Mouse (Mus musculus) ES-E14 (cell line): Measurements from ENCODE around the gene Tatdn2. TPM values are rescaled to one million over a fixed set of nuclear protein-coding genes. Genes with fewer than 3 reads are reported as not detected.

Experiments
- DNase-seq: peaks from one replicate; pipeline ENCODE4 v3.0.0-alpha.2; 2013; ENCODE audit warnings: low read depth, low spot score
- H3K27ac ChIP-seq: 2 replicates; pipeline ENCODE4 v1.5.1; 2012; ENCODE audit warnings: low read depth, mild to moderate bottlenecking, low read length, moderate library complexity, mixed read lengths; ENCODE audit not compliant: poor library complexity, insufficient read depth, severe bottlenecking
- H3K36me3 ChIP-seq: 2 replicates; pipeline ENCODE4 v1.6.1; 2012; ENCODE audit warnings: mild to moderate bottlenecking, low read length, moderate library complexity, mixed read lengths; ENCODE audit not compliant: control insufficient read depth, poor library complexity, insufficient read depth, severe bottlenecking
- H3K4me1 ChIP-seq, 2 experiments: fragments of 150-350 bp in 1 of 2; sonication (generic) in 1 of 2; 2 replicates each; pipeline ENCODE4 v1.6.1; 2012; ENCODE audit warnings: low read length in 2 of 2, mild to moderate bottlenecking in 1 of 2, mixed read lengths in 1 of 2; ENCODE audit not compliant: control insufficient read depth in 2 of 2, insufficient read depth in 2 of 2, poor library complexity in 1 of 2
- H3K4me3 ChIP-seq, 2 experiments: fragments of 150-350 bp in 1 of 2; sonication (generic) in 1 of 2; 2 replicates each; pipeline ENCODE4 v1.5.1; 2012; ENCODE audit warnings: low read length in 2 of 2, low read depth in 1 of 2, mild to moderate bottlenecking in 1 of 2, mixed read lengths in 1 of 2; ENCODE audit not compliant: insufficient read depth in 1 of 2, poor library complexity in 1 of 2, severe bottlenecking in 1 of 2
- H3K9ac ChIP-seq: 2 replicates; pipeline ENCODE4 v1.6.1; 2012; ENCODE audit warnings: low read depth, mild to moderate bottlenecking, low read length, mixed read lengths; ENCODE audit not compliant: poor library complexity, insufficient read depth, severe bottlenecking
- H3K9me3 ChIP-seq: fragments of 150-350 bp; sonication (generic); 2 replicates; pipeline ENCODE4 v1.6.1; 2012; ENCODE audit warnings: low read depth, mild to moderate bottlenecking, low read length; ENCODE audit not compliant: control insufficient read depth, insufficient read depth
- CHD2 ChIP-seq: IDR thresholded peaks from 2 replicates; pipeline ENCODE4 v1.6.1; 2014; ENCODE audit warnings: mild to moderate bottlenecking, low read depth, low read length, inconsistent platforms
- HCFC1 ChIP-seq: IDR thresholded peaks from 2 replicates; pipeline ENCODE4 v1.6.1; 2012; ENCODE audit warnings: low read length, inconsistent platforms, borderline replicate concordance; ENCODE audit not compliant: insufficient read depth
- MAFK ChIP-seq: IDR thresholded peaks from 2 replicates; pipeline ENCODE4 v1.6.1; 2014; ENCODE audit warnings: mild to moderate bottlenecking, low read depth, low read length, inconsistent platforms; ENCODE audit not compliant: insufficient read depth
- ZC3H11A ChIP-seq: IDR thresholded peaks from 2 replicates; pipeline ENCODE4 v1.6.1; 2012; ENCODE audit warnings: low read depth, mild to moderate bottlenecking, inconsistent platforms, low read length, borderline replicate concordance
- ZNF384 ChIP-seq: IDR thresholded peaks from 2 replicates; pipeline ENCODE4 v1.6.1; 2012; ENCODE audit warnings: low read depth, low read length, inconsistent platforms
- in situ Hi-C, 2 experiments: fragments of 600-800 bp; cut with MboI; formaldehyde crosslinking; loops; one replicate each; pipeline ENCODE4 v1.15.1; 2025; ENCODE audit warnings: low sequenced_read_pairs in 2 of 2, inconsistent platforms in 1 of 2; ENCODE audit not compliant: unreplicated experiment in 2 of 2
- total RNA-seq: library from RNA; depleted of rRNA; stranded (reverse); fragments of 300-350 nt; gene quantifications from 2 replicates; pipeline ENCODE4 v1.2.3, GENCODE M21; 2012

Tatdn2 gene
- total RNA-seq, 1 experiment: 70.6 TPM

- H3K9ac ChIP-seq: no peak overlapping the region
- no peak overlapping the region for H3K4me3 ChIP-seq
- in situ Hi-C loops: no loop called here
- TF ChIP-seq ZNF384 (no peak), CHD2 (no peak), ZC3H11A (no peak), MAFK (no peak), HCFC1 (no peak)
- no peaks in the 10 kb centered on the region for H3K9me3 ChIP-seq
- H3K36me3 ChIP-seq: no peaks in the 10 kb centered on the region
- DNase-seq: no peak
- peaks cover 0 to 21% of the 10 kb centered on the region in 2 experiments; a peak in 2 of 4 replicates for H3K4me1 ChIP-seq
- no peak overlapping the region for H3K27ac ChIP-seq
Observed at GRCm38 (mm10) chr6:113675234-113675633, 21.6 kb upstream of the Tatdn2 start.

GRCm38 (mm10) chr6:113675991-113676390 lies 20.9 kb upstream of the Tatdn2 start:
- in situ Hi-C loops: no loop called here
- no peak overlapping the region for H3K4me3 ChIP-seq
- TF ChIP-seq ZNF384: no peak
- no peak for TF ChIP-seq CHD2
- TF ChIP-seq ZC3H11A: no peak
- TF ChIP-seq MAFK: no peak
- TF ChIP-seq HCFC1: no peak
- peaks cover 0 to 19% of the 10 kb centered on the region in 2 experiments; a peak in 2 of 4 replicates for H3K4me1 ChIP-seq
- H3K27ac ChIP-seq: no peak overlapping the region
- no peaks in the 10 kb centered on the region for H3K9me3 ChIP-seq
- DNase-seq: no peak
- H3K36me3 ChIP-seq: no peaks in the 10 kb centered on the region
- no peak overlapping the region; the same call in 1 of the 2 replicates for H3K9ac ChIP-seq

- H3K27ac ChIP-seq: peak overlapping the region; percentile 20; the same call in 1 of the 2 replicates
- in situ Hi-C loops: no loop called here
- H3K4me1 ChIP-seq: peaks cover 2 to 20% of the 10 kb centered on the region in 2 experiments; a peak in 2 of 4 replicates
- TF ChIP-seq MAFK (no peak), CHD2 (no peak), ZC3H11A (no peak), HCFC1 (no peak), ZNF384 (no peak)
- H3K36me3 ChIP-seq: no peaks in the 10 kb centered on the region
- no peak overlapping the region for H3K4me3 ChIP-seq
- DNase-seq: no peak
- no peaks in the 10 kb centered on the region for H3K9me3 ChIP-seq
- no peak overlapping the region for H3K9ac ChIP-seq
Observed at GRCm38 (mm10) chr6:113677070-113677734, 19.6 kb upstream of the Tatdn2 start.

GRCm38 (mm10) chr6:113678246-113679012 lies 18.4 kb upstream of the Tatdn2 start:
- no peak overlapping the region for H3K4me3 ChIP-seq
- no peak overlapping the region for H3K27ac ChIP-seq
- H3K36me3 ChIP-seq: no peaks in the 10 kb centered on the region
- TF ChIP-seq HCFC1 (no peak), CHD2 (no peak), ZNF384 (no peak), ZC3H11A (no peak), MAFK (no peak)
- no peak for DNase-seq
- in situ Hi-C loops: no loop called here
- no peak overlapping the region for H3K9ac ChIP-seq
- H3K4me1 ChIP-seq: peaks cover 2 to 23% of the 10 kb centered on the region in 2 experiments; a peak in 2 of 4 replicates
- no peaks in the 10 kb centered on the region for H3K9me3 ChIP-seq
